Mouse (Mus musculus) right cerebral cortex, adult 18-20 months (tissue): Measurements from ENCODE around the gene Slx4.
A peak's percentile ranks its signal among the peaks of the same experiment; 100 is the strongest.
"Not testable (repeated sequence)": the region's sequence is repeated elsewhere in the genome, so short reads cannot be mapped to it uniquely, and the experiment has no call there.

Experiments used
- DNase-seq: peaks from one replicate; pipeline ENCODE4 v3.0.0; 2022; ENCODE audit warnings: mixed read lengths

The Slx4 gene

DNA sequence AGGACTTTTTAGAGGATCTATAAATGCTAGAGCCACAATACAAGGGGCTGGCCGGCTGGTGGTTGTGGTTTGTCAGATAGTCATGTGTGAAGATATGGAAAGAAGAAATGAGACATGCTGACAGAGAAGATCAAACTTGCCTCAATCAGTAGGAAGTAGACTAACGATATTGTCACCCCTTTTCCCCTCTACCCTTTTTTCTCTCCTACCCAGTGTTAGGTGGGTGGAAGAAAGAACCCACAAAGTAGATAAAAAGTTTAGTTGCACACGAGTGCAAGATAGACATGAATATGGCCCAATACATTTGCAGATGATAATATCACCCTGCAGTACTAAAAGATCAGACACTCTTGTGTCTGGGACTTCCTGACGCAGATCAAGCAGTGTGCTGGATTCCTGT lies 15.2 kb downstream of the Slx4 start:
- DNase-seq: no peak

DNA sequence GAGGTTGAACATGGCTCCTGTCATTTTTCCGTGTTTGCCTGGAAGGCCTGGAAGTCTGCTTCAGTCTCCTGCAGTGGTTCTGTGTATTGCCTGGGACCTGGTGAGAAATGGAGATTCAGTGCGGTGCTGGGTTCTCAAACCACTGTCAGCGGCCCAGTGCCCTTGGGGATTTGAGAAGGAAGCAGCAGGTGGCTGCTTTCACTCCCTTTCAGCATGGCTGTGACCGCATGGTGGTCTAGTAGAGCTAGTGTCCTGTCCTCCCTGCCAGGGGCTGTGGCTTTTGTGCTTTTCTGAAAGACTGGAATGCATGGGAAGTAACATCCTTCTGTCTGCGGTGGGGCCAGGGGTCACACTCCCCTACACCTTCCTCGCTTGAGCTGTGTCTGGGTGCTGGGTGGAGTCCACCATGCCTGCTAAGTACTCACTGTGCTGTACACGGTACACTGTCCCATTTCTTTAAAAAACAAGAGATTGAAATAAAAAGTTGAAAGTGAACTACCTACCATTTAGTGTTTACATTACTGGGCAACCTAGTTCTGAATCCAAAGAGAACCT lies 20.3 kb downstream of the Slx4 start:
- no peak for DNase-seq

- no peak for DNase-seq
These were observed 21.4 kb downstream of the Slx4 start for GRCm38 (mm10) chr16:3982173-3982572.

DNA sequence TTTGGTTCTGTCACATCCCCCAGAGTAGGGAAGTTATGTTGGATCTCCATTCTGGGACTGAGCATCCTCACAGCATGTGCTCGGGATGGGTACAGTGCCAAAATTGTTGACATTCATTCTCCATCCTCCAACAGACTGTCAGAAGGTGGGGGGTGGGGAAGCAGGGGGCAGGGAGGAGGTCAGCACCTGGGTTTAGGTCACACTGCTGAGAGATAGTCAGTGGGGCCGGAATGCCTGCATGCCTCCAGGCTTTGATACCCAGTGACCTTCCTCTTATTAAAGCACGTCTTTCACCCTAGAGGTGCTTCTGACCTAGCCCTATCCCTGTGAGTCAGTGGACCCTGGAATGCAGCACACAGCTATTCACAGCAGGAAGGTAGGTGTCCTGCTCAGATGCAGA lies 26.9 kb downstream of the Slx4 start:
- no peak for DNase-seq

GRCm38 (mm10) chr16:3976251-3976671 lies 27.3 kb downstream of the Slx4 start, which contains the start of gene Nlrc3:
TSS of gene Nlrc3 (minus strand) at chr16:3976632.
- DNase-seq: no peak

- DNase-seq: no peak
These were observed 27.9 kb downstream of the Slx4 start for GRCm38 (mm10) chr16:3975658-3976057.

DNA sequence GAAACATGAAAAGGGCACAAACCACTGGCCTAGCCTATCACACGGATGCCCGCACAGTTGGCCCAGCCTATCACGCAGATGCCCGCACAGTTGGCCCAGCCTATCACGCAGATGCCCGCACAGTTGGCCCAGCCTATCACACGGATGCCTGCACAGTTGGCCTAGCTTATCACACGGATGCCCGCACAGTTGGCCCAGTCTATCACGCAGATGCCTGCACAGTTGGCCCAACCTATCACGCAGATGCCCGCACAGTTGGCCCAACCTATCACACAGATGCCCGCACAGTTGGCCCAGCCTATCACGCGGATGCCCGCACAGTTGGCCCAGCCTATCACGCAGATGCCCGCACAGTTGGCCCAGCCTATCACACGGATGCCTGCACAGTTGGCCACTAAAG lies 29.1 kb downstream of the Slx4 start:
- DNase-seq: not testable (repeated sequence)

DNA sequence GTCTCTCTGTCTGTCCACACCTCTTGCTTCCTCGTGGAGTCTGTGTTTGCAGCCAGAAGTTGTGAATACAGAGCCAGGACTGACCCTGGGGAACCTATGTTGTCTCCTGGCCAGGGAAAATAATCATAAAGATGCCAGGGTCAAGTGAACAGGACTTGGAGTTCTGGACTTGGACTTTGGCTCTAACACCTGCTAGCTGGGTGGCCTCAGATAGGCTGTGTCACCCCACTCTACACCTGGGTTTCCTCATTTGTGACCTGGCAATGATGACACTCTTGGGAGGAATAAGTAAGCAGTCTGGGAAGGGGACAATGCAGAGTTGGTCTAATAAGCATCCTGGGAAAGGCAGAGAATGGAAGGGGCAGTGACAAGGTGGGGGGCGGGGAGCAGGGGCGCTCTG lies 38.0 kb downstream of the Slx4 start:
- DNase-seq: no peak

GRCm38 (mm10) chr16:3964990-3965389 lies 38.6 kb downstream of the Slx4 start:
- DNase-seq: no peak

GRCm38 (mm10) chr16:3959261-3959660 lies 44.3 kb downstream of the Slx4 start:
- no peak for DNase-seq

DNA sequence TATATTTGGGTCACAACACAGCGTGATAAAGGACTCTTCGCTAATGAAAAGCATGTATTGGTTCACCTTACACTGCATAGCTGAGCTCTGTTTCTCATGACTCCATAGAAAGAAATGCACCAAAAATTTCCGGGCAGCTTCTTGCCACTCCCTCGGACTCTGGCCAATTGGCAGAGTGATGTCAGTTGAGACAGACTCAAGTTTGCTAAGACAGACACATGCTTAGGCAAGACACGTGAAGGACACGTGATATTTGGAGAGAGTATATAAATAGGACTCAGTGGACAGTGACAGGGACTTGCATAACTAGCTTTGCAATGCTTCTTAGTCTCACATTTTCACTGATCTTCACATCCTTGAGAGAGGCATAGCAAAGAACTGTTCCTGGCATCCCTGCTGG lies 47.2 kb downstream of the Slx4 start:
- DNase-seq: peak; percentile 20

- DNase-seq: no peak
These were observed 52.4 kb downstream of the Slx4 start for GRCm38 (mm10) chr16:3951141-3951540.

GRCm38 (mm10) chr16:3934701-3935100 lies 68.9 kb downstream of the Slx4 start:
- DNase-seq: no peak

- DNase-seq: no peak
These were observed 69.5 kb downstream of the Slx4 start for GRCm38 (mm10) chr16:3934091-3934490.

DNA sequence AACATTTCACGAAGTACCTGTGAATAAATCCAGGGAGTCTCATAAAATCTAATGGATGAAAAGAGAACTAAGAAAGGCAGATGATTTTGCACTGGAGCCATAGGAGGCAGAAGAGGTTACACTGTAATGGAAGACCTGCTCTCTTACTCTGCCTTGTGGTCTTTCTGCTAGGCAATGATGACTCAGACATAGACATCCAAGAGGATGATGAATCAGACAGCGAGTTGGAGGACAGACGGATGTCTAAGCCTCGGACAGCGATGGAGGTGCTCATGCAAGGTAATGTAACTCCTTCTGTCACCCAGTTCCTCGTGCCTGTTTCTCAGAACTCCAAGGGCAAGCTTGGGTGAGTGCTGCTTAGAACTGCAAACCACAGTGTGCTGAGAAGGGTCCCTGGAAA lies 70.0 kb downstream of the Slx4 start:
- DNase-seq: no peak

- DNase-seq: no peak
These were observed 74.4 kb downstream of the Slx4 start for GRCm38 (mm10) chr16:3929151-3929550.
